In the genomic region with DNA sequence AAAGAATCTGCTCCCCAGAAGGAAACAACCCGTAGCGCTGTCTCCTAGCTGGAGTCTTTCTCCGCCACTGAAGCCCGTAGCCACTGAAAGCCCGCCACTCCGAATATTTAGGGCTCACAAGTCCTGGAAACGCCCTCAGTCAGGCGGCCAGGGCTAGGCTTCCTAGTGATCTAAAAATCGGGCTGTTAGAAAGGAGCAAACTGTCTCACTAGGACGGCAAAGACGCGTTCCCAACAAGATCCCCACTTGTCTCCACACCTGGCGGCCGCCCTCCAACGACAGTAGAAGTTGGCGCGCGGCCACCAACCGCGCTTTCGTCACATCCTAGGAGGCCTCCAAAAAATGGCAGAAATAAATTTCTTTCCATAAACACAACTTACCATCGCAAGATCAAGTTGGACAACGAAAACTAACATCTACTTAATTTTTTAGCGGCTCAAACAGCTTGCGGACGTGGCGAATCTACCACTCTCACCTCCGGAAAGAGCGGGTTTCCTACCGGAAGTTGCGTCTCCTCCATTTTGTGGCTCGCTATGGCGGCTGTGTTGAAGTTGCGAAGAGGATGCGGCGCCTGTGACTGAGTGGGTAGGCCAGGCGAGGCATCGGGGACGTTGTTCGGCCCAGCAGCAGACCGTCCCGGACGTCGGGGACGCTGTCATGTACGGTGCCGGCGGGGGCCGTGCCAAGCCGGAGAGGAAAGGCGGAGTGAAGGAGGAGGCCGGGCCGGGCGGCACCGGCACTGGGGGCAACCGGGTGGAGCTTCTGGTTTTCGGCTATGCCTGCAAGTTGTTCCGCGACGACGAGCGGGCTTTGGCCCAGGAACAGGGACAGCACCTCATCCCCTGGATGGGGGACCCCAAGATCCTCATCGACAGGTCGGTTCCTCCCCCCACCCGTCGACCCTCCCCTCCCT, we compare ENCODE assay signal across 8 mouse cellular contexts. TPM values are rescaled to one million over a fixed set of nuclear protein-coding genes. Genes with fewer than 3 reads are reported as not detected.
DNase-seq lines count a peak whose midpoint lies in the region; ATAC-seq lines count a peak whose summit lies in the region.

Sfswap (plus strand) TSS at position 500 of the 913 bp plus-strand sequence.

- H3K27me3 ChIP-seq in heart, embryonic 14.5 days (ENCODE audit: control insufficient read depth, insufficient read depth, low read length): 0 out of 2 replicates have a peak, but pooled peaks cover 3% of the 10 kb centered on the region
- H3K27me3 ChIP-seq in liver, embryonic 13.5 days: peaks cover 21% of the 10 kb centered on the region; the same call in 1 of the 2 replicates
- no peaks in the 10 kb centered on the region for H3K27me3 ChIP-seq in stomach, embryonic 16.5 days (ENCODE audit: control insufficient read depth, insufficient read depth, low read length)

- WGBS in heart, embryonic 14.5 days: under 1% methylated on average over 62 of the region's 66 CpGs
- WGBS in liver, embryonic 13.5 days (ENCODE audit: insufficient replicate concordance): under 1% methylated on average over 64 of the region's 66 CpGs
- under 1% methylated on average over 66 of the region's 66 CpGs for WGBS in stomach, embryonic 16.5 days

- peak within 1 kb of the TSS; percentile 80 to 82 for H3K27ac ChIP-seq in heart, embryonic 14.5 days (replicated peaks in 1 of 2; ENCODE audit: control insufficient read depth in 1 of 2, insufficient read depth in 1 of 2, low read depth in 2 of 2, low read length in 2 of 2)
- peak within 1 kb of the TSS; percentile 79 for H3K27ac ChIP-seq in liver, embryonic 13.5 days
- peak within 1 kb of the TSS; percentile 60 for H3K27ac ChIP-seq in stomach, embryonic 16.5 days (ENCODE audit: low read length)

- peak; percentile 91 for DNase-seq in CD4-positive helper T cell, adult 2 months (ENCODE audit: low read depth, low spot score)
- DNase-seq in brain, embryonic 18.5 days (ENCODE audit: low read depth, low spot score): peak; percentile 67
- DNase-seq in kidney, postnatal 14 days: peak; percentile 88
- DNase-seq in liver, embryonic 13.5 days: peak; percentile 74
- DNase-seq in neural tube, embryonic 10.5 days (ENCODE audit: extremely low spot score, low spot score): peak; percentile 88

- H3K4me1 ChIP-seq in heart, embryonic 14.5 days (ENCODE audit: control insufficient read depth in 2 of 2, insufficient read depth in 2 of 2, low read length in 2 of 2): peaks cover 5 to 15% of the 10 kb centered on the region in 2 experiments
- H3K4me1 ChIP-seq in liver, embryonic 13.5 days (replicated peaks): peaks cover 22% of the 10 kb centered on the region
- peaks cover 13% of the 10 kb centered on the region for H3K4me1 ChIP-seq in stomach, embryonic 16.5 days (ENCODE audit: control insufficient read depth, insufficient read depth, low read length)

- H3K4me2 ChIP-seq in heart, embryonic 14.5 days (ENCODE audit: low read length): peak within 1 kb of the TSS; percentile 99
- peak within 1 kb of the TSS; percentile 96 for H3K4me2 ChIP-seq in liver, embryonic 13.5 days
- peak within 1 kb of the TSS; percentile 95 for H3K4me2 ChIP-seq in stomach, embryonic 16.5 days (ENCODE audit: low read depth, low read length)

- H3K9ac ChIP-seq in heart, embryonic 14.5 days (ENCODE audit: low read length): peak within 1 kb of the TSS; percentile 96
- peak within 1 kb of the TSS; percentile 94 for H3K9ac ChIP-seq in liver, embryonic 13.5 days
- H3K9ac ChIP-seq in stomach, embryonic 16.5 days (ENCODE audit: low read length): peak within 1 kb of the TSS; percentile 95

- peak; percentile 90 for ATAC-seq in erythroid progenitor cell, adult 5-6 weeks (replicated peaks; ENCODE audit: low FRiP score, poor library complexity, severe bottlenecking)
- peak; percentile 48 for ATAC-seq in heart, embryonic 14.5 days (ENCODE audit: insufficient number of reproducible peaks, insufficient read depth, low FRiP score, low read depth)
- ATAC-seq in liver, embryonic 13.5 days (ENCODE audit: low read depth): peak; percentile 76
- ATAC-seq in stomach, embryonic 16.5 days (ENCODE audit: insufficient read depth, low FRiP score): peak; percentile 65

- H3K9me3 ChIP-seq in heart, embryonic 14.5 days (ENCODE audit: control insufficient read depth, low read length): no peaks in the 10 kb centered on the region
- H3K9me3 ChIP-seq in liver, embryonic 13.5 days (replicated peaks): no peaks in the 10 kb centered on the region
- no peaks in the 10 kb centered on the region for H3K9me3 ChIP-seq in stomach, embryonic 16.5 days (replicated peaks; ENCODE audit: control insufficient read depth, low read length)

- H3K36me3 ChIP-seq in heart, embryonic 14.5 days (ENCODE audit: control insufficient read depth, insufficient read depth, low read length): peaks cover 28% of the 10 kb centered on the region
- H3K36me3 ChIP-seq in liver, embryonic 13.5 days: peaks cover 22% of the 10 kb centered on the region
- peaks cover 9% of the 10 kb centered on the region; the same call in 1 of the 2 replicates for H3K36me3 ChIP-seq in stomach, embryonic 16.5 days (ENCODE audit: control insufficient read depth, insufficient read depth, low read length)

- H3K4me3 ChIP-seq in heart, embryonic 14.5 days (ENCODE audit: control insufficient read depth in 1 of 2, insufficient read depth in 1 of 2, low read depth in 1 of 2, low read length in 2 of 2): peak within 1 kb of the TSS; percentile 98 to 100
- peak within 1 kb of the TSS; percentile 100 for H3K4me3 ChIP-seq in liver, embryonic 13.5 days (replicated peaks)
- H3K4me3 ChIP-seq in stomach, embryonic 16.5 days (replicated peaks; ENCODE audit: low read length): peak within 1 kb of the TSS; percentile 95

RNA-seq across cellular contexts. Expression of gene Sfswap, which starts in this region (rescaled TPM):
- total RNA-seq in erythroid progenitor cell, adult 5-6 weeks (2015; ENCODE audit: low replicate concordance): 79.3 and 158 TPM in 2 replicates
- total RNA-seq in erythroid progenitor cell, adult 5-6 weeks (2017; ENCODE audit: low replicate concordance): 140 and 149 TPM in 2 replicates
- polyA plus RNA-seq in heart, embryonic 14.5 days (2014; fragmentation: Nextera tagmentation; extraction: Ambion mirVana): 28.5 and 33.1 TPM in 2 replicates
- polyA plus RNA-seq in liver, embryonic 13.5 days (2015; fragmentation: Nextera tagmentation; extraction: Ambion mirVana): 16.0 and 20.7 TPM in 2 replicates
- 32.9 and 35.5 TPM in 2 replicates for polyA plus RNA-seq in stomach, embryonic 16.5 days (2015; fragmentation: Nextera tagmentation; extraction: Ambion mirVana)

Comparison
In these comparisons a context has a peak if more than half of its experiments do, and no peak if none do; other contexts are left out.
1. Peak in every context shown above with its lines: DNase-seq, ATAC-seq, H3K4me3 ChIP-seq and H3K27ac ChIP-seq.